Mouse (Mus musculus): Measurements from ENCODE around the gene Tspan14.

DNA sequence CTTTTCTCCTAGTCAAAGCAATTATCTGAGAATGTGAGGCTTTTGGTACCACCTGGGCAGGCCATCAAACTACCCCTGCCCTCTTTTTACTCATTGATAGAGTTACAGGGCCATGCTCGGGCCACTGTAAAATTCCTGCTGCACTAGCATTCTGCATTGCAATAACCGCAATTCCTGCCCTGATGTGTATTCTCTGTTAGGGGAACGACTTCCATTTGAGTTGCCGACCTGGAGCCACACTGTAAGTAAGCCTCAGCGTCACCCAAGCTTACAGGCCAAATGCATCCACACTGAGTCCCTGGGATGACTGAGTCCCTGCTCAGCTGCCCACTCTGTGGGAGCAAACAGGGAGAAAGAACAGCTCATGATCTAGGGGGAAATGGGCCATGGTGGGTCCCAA, 35.0 kb upstream of the Tspan14 start:
- TF ChIP-seq POLR2A (IDR thresholded peaks at IDR 0.05; ENCODE audit: control insufficient read depth, extremely low read depth, insufficient read depth, low read length, poor library complexity): no peak
- TF ChIP-seq CTCF (IDR thresholded peaks at IDR 0.05; ENCODE audit: borderline replicate concordance, control insufficient read depth, extremely low read depth, insufficient read depth, low read length, poor library complexity): no peak
